Mouse (Mus musculus): Measurements from ENCODE around the gene Fnip1. TPM values are rescaled to one million over a fixed set of nuclear protein-coding genes. Genes with fewer than 3 reads are reported as not detected.
"Not testable (repeated sequence)": the region's sequence is repeated elsewhere in the genome, so short reads cannot be mapped to it uniquely, and the experiment has no call there.

Fnip1 gene
- 11.1 and 12.9 TPM in 2 replicates for polyA plus RNA-seq (2012; rRNA removed)

DNA sequence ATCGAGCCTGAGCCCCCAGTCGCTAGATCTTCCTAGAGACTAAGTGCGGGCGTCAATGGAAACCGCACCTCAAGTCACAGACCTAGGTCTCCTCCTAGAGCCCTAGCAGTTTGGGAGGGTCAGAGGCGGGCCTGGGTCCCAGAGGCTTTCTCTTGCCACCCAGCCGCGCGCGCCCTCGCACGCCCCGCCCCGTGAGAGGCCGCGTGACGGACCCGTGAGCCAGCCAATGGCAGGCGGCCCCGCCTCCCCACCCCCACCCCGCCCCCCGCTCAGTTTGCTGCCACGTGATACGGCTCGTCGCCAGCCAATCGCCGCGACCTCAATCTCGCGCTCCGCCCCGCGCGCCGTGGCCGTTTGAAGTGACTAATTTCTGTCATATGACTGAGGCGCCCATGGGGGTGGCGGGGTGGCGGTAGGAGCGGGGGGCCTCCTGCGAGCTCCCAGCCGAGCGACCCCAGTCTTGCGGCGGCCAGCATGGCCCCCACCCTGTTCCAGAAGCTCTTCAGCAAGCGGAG, at the start of gene Fnip1:
Gene Fnip1, plus strand, starts transcription at position 377 of the 515 bp plus-strand sequence.
- DNase-seq (ENCODE audit: low spot score): peak; percentile 86

DNA sequence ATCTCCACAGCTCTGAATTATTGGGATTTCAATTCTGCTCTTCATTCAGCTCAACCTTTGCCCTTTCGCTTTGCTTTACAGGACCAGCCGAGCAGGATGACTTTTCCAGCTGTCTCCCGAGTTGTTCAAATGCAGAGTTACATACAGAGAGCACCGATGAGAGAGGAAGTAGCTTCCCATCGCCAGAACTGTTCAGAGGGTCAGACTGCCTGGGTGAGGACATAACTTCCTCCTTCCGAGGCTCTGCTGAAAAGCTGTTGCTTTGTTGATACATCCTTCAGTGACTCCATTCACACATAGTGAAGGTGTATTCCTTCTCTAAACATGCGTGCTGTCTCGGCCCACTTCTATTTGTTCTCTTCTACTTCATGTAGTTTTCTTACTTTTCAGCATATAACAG, 47.6 kb upstream of the Fnip1 start:
- no peak for DNase-seq (ENCODE audit: low spot score)

DNA sequence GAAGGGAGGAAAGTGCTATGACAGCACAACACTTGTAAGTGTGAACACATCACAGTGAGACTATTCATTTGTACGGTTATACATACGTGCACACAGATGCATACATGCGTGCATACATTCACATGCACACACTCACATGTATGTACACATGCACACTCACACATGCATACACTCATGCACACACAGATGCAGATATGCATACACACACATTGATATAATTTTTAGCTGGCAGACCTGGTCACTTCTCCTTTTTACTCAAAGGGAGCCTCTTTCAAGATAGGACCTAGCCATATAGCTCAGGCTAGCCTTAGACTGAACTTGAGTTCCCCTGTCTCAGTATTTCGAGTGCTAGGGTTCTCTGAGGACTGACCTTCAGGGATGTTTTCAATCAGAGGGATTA, 46.7 kb upstream of the Fnip1 start:
- no peak for DNase-seq (ENCODE audit: low spot score)

DNA sequence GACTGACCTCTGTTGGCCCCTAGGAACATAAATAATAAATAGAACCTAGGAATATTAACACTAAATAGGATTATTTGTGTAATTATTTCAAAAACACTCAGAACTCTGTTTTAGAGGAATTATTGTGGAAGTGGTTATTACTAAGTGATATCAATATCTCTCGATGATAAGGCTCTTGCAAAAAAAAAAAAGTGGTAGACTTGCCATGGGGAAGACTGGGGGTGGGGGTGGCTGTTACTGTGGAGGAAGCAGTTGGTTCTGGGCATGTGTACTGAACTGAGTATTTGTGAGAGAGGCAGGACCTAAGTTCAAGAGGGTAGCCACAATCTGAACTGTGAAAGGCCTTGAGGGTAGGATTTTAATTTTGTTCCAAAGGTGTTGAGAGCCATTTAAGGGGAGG, 41.3 kb upstream of the Fnip1 start:
- no peak for DNase-seq (ENCODE audit: low spot score)

DNA sequence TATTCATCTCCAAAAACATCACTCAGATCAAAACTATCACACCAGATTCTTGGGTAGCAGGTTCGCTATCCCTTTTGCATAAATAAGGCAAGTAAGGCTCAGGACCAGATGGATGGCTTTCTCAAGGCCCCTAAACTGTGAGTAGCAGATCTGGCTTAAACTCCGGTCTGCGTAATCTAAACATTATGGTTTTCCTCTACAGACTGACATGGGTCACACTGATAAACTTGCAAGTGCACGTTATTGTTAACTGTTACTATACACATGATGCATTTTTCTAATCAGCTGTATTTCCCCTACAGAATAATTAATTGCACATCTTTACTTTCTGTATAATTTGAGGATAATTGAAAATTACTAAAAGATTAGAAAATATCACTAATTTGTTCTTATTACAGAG, 39.9 kb upstream of the Fnip1 start:
- DNase-seq (ENCODE audit: low spot score): no peak

DNA sequence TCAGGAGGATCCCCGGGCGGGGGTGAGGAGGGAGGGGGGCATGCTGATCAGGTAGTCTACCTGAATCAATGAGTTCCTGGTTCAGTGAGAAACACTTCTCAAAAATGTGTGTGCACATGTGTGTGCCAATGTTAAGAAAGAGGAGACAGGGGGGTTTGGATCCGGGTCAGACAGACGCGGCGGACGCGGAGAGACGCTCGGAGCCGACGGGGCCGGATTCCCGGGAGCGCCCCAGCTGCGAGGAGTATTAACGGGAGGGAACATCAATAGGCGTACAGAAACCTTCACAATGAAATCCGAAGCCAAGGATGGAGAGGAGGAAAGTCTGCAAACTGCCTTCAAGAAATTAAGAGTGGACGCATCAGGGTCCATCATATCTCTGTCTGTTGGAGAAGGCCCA, 37.2 kb upstream of the Fnip1 start:
- not testable (repeated sequence) for DNase-seq (ENCODE audit: low spot score)

DNA sequence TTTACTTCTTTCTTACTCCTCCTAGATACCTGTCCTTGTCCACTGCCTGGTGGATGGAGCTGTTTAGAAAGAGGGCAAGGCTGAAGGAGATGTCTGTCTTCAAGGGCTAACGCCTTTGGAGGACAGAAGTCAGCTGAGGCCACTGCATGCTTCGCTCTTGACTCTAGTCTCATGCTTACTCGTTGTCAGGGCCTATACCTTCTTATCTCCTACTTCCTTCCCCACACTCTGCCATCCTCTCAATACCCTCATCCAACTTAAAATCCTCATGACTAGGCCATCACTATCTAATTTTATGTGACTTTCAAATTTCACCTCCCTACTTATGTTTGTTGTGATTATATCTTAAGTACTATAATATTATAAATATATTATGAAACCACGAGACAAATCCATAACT, 33.1 kb upstream of the Fnip1 start:
- no peak for DNase-seq (ENCODE audit: low spot score)

DNA sequence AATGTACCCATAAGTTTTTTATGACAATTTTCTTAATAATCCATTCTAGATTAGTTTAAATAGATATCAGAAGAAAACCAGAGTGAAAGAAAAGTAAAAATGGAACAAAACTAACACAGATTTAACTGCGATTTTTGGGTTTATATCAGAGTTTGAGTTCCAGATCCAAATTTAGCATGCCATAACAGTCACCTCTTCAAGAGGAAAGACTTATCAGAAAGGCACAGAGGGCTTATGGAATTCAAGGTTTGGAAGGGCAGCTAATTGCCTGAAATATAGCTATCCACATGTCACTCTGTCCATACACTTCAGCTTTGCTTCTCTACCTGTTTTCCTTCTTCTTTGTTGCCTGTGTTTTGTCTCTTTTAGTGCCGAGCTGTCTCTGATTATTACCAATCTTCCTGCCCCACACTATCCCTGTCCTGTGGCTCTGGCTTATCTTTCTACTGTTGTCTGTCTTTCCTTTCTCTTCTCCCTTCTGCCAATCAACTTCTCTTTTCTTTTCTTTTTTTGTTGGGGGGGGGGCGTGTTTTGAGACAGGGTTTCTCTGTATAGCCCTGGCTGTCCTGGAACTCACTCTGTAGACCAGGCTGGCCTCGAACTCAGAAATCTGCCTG, 31.0 kb upstream of the Fnip1 start:
- no peak for DNase-seq (ENCODE audit: low spot score)

DNA sequence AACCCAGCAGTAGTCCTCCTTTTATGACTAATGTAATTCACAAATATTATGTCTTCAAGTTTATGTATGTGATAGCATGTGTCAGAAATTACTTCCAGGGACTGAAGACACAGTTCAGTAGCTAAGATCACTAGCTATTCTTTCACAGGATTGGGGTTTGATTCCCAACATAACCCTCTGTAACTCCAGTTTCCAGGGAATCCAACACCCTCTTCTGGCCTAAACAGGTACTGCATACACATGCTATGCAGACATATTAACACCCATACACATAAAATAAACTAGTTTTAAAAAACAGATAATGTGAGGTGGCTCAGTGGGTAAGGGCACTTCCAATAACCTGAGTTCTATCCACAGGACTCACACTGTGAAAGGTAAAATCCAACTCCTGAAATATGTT, 27.4 kb upstream of the Fnip1 start:
- DNase-seq (ENCODE audit: low spot score): no peak

DNA sequence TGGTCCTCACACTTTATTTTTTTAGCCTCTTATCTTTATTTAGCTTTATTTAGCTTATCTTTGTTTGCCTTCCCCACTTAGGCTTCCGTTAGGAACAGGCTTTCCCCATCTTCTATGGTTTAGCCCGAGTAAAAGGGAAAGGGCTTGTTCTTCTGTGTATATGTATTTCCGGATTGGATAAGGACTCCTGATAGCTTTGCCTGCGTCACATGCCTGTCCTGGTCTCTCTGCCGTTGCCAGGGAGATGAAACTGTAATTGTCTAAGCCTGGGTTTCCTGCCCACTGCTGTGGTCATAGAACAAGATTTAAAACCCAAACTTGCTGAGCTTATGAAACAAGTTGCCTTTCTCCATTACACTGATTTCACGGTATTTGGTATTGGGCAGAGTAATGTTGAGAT, 25.0 kb upstream of the Fnip1 start:
- DNase-seq (ENCODE audit: low spot score): no peak

DNA sequence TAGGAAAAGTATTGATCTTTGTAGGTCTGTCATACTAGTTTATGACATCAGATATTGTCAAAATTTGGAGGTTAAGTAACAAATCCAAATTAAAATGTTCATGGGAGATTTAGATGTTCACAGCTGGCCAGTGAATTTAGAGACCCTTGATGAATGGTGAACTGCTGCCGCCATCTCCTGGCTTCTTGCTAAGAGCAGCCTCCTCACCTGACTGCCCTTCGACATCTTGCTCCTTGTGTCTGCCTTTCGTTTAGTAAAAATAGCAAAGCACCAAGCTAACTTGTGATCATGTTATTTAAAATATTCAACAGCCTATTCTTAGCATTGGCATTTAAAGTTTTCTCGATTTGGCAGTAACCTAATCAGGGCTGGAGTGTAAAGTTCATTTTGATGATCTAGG, 15.0 kb upstream of the Fnip1 start:
- no peak for DNase-seq (ENCODE audit: low spot score)

DNA sequence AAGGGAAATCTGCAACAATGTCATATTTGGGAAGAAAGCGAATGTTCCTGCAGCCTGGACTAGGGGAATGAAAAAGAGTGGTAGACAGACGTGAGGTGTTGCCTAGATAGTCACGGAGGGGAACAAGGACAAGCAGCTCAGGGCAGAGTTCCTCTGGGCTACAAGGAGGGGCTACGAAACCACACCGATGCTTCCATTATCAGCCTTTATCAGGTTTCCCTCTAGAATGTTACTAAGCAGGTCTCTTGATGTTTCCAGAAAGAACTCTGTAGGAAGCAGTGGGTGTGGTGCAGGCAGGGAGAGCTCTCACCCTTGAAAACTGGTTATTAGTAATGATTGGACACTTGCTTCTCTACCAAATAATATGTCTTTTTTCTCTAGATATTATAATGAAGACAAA, 11.7 kb upstream of the Fnip1 start:
- no peak for DNase-seq (ENCODE audit: low spot score)

DNA sequence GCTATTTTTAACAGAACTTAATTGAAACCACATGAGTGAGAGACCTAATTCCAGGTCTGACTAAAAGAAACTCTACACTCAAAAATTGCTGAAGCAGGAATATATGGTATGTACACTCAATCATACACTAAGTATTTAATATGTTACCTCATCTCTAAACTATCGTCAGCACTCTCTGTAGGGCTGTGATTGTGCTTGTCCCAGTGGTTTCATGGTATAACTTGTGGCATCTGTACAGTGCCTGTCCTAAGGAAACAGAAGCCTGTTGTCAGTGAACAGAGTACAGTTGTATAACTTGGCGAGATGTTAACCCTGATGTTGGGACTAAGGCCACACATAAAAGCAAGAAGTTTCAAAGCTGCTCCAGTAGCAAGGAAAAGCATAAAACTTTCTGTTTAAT, 10.9 kb upstream of the Fnip1 start:
- no peak for DNase-seq (ENCODE audit: low spot score)

DNA sequence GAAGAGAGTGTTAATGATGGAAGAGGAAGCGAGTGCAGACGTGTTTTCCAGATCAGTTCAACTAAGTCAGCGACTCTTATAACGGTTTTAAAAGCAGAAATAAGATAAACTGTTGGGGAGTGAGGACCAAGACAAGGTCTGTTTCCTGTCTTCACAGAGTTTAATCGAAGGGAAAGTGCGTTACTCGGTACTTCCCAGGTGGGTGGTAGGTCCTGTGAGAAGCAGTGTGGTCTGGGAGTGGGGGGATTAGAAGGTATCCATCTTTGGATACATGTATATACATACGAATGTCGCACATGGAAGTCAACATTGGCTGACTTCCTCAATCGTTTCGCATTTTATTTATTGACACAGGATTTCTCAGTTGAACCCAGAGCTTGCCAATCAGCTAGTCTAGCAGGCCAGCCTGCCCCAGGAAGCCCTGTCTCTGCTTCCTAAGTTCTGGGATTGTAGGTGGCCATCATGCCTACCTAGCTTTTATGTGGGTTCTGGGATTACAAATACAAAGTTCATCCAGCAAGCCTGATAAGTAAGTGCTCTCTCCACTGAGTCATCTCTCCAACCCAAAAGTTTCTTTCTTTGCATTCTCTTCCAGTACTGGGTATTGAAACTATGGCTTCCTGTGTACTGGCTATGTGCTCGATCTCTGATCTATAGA, 10.2 kb upstream of the Fnip1 start:
- no peak for DNase-seq (ENCODE audit: low spot score)

DNA sequence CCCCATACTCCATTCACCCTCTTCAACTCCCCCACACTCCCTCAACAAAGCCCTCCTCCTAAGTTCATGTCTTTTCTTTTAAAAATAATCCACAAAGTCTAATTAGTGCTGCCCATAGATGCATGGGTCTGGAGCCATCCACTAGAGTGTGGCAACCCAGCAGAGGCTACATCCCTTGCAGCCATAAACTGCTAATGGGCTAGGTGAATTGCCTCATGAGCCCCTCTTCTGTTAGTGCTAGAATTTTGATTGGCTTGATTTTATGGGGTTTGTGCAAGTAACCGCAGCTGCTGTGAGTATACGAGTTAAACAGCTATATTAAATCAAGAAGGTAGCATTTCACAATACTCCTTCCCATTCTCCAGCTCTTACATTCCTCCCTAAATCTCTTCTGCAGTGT, 8.8 kb upstream of the Fnip1 start:
- no peak for DNase-seq (ENCODE audit: low spot score)

DNA sequence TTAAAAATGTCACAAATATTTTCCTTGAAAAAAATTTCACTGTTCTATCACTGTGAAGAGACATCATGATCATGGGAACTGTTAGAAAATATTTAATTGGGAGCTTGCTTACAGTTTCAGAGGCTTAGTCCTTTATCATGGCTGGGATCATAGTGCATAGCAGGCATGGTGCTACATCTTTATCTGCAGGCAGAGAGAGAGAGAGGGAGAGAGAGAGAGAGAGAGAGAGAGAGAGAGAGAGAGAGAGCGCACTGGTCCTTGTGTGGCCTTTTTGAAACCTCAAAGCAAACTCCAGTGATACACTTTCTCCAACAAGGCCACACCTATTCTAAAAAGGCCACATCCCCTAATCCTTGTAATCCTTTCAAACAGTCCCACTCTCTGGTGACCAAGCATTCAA, 2.2 kb upstream of the Fnip1 start:
- no peak for DNase-seq (ENCODE audit: low spot score)

DNA sequence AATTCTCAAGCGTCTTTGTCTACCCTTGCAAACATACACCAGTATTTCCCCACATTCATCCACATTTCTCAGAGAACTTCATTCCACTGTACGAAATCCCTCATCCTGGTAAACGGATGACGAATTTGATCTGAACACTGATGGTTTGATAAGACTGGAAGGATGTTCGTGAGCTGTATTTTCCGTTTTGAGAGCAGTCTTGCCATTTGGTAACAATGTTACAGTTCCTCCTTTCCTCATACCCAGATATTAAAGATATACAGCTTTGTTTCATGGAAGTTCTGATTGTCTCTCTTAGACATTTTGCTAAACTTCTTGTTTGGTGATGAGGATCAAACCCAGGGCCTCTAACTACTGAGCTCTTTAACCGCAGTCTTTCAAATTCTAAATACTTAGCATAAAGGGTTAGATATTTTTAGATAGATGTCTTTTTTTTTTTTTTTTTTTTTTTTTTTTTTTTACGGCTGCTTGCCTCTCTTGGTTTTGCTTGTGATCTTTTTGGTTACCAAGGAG, 633 bp upstream of the Fnip1 start:
- DNase-seq (ENCODE audit: low spot score): no peak

DNA sequence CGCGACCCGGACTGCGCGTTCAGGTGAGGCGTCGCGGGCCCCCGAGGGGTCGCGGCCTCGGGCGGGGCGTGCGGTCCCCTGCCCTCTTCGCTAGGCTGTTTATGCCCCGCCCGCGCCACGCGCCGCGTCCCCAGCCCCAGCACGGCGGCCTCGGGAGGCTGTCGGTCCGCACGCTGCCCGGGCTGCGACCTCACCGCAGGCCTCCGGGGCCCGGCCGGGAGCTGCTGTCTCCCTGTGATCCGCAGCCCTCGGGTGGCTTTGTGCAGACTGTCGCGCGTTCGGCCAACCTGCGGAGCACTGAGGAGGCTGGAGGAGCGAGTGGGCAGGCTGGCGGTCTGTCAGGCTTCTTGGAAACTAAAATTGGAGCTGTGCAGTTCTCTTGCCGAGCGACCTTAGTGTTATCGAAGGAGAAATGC, 375 bp downstream of the Fnip1 start:
- DNase-seq (ENCODE audit: low spot score): peak; percentile 63

DNA sequence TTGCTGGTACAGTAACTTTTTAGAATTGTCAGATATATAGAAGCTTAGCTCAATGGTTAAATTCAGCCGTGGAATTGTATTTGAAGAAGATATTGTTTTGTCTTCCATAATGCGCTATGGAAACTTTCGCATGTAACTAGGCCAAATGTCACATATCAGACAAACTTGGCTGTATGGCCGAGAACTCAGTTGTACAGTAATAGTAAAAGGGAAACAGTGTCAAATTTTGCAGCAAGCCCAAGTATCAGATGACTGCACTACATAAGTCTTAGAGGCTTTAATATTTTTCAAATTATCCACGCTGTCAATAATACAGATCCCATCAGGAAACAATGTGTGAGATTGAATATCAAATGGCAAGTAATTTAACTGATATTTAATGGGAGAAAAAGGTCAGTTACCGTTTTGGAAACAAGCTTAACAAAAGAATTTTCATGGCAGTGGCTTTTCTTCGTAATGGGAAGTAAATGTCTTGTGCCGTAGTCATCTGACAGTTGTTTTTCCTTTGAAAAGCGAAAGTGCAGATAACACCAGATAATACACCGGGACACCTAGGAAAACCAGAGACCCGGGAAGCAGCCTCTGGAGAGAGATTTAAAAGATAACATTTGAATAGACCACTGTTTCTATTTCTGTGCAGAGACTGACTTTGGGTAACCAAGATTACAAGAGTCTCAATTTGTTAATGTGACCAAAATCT, 1.1 kb downstream of the Fnip1 start:
- DNase-seq (ENCODE audit: low spot score): no peak

DNA sequence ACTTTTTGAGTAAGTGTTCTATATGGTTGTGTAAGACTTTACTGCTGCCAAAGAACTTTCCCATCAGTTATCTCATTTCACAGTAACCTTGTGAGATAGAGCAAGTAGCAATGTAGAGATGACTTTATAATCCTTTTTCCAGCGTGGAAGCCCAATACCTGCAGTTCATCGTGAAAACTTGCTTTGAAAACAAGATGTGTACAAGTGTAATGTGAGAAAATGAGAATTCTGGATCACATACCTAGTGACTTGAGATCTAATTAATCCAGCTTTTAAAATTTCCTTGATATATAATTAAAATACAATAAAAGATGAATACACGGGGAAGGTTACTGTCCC, 1.7 kb downstream of the Fnip1 start:
- no peak for DNase-seq (ENCODE audit: low spot score)

DNA sequence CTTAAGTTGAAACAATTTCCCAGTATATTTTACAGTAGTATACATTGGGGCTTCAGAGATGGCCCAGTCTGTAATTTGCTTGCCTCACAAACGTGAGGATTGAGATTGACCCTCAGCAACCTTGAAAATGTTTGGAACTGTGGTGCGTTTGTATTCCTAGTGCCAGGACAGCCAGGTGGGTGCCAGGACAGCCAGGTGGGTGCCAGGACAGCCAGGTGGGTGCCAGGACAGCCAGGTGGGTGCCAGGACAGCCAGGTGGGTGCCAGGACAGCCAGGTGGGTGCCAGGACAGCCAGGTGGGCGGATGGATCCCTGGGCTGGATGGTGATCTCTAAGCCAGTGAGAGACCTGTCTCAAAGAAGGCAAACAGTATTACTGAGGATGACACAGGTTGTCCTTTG, 12.8 kb downstream of the Fnip1 start:
- not testable (repeated sequence) for DNase-seq (ENCODE audit: low spot score)

DNA sequence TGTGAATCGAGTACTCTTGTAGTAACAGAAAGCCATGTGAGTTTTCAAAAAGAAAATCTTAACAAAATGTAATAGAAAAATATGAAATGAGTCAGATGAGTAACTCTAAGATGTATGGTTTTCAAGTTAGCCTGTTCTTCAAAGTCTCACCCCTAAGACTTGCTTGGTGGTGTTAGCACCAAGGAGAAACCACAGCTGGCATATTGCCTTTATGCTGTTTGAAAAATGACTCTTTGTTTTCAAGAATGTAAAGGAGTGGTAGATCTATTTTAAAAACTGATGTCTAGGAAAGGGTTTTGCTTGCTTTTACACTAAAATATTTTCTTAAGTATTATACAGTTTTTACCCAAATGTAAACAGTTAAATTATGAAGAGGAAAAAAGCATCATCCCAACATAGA, 16.5 kb downstream of the Fnip1 start:
- no peak for DNase-seq (ENCODE audit: low spot score)

DNA sequence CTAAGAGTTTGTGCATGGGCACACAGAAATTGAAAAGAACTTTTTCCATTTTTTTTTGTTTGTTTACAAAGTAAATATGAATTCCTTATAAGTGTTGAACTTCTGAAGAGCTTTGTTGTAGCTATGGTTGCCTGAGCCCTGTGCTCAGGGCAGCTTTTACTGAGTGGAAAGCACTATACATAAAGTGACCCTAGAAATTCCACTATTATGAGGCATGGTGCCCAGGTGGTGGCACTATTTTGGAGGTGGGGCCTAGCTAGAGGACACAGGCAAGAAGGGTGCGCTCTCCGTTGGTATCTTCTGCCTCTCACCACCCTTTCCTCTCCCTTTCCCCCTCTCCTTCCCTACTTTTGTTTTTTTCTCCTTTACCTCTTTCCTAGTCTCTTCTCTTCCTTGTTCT, 18.9 kb downstream of the Fnip1 start:
- DNase-seq (ENCODE audit: low spot score): no peak

Data from urinary bladder, adult 2 months (tissue).